Mouse (Mus musculus) midbrain, embryonic 16.5 days (tissue): Measurements from ENCODE around the gene Odf4. TPM values are rescaled to one million over a fixed set of nuclear protein-coding genes. Genes with fewer than 3 reads are reported as not detected.
"Not testable (repeated sequence)": the region's sequence is repeated elsewhere in the genome, so short reads cannot be mapped to it uniquely, and the experiment has no call there.

Experiments used
- ATAC-seq: fragments of 200-750 bp; cut with Nextera tagmentation; 2 replicates; pipeline ENCODE4 v1.8.0; 2017; ENCODE audit warnings: moderate TSS enrichment
- H3K27ac ChIP-seq: fragments of 300-500 bp; sonication (generic); 2 replicates; pipeline ENCODE4 v1.5.1; 2014; ENCODE audit warnings: mild to moderate bottlenecking, low read length, mixed read lengths
- H3K27me3 ChIP-seq: fragments of 300-500 bp; sonication (generic); 2 replicates; pipeline ENCODE4 v1.6.1; 2014; ENCODE audit warnings: low read depth, low read length, mixed read lengths; ENCODE audit not compliant: control insufficient read depth, insufficient read depth
- H3K36me3 ChIP-seq: fragments of 300-500 bp; sonication (generic); 2 replicates; pipeline ENCODE4 v1.6.1; 2014; ENCODE audit warnings: mild to moderate bottlenecking, low read length, moderate library complexity, mixed read lengths; ENCODE audit not compliant: control insufficient read depth, insufficient read depth
- H3K4me1 ChIP-seq: fragments of 300-500 bp; sonication (generic); 2 replicates; pipeline ENCODE4 v1.6.1; 2014; ENCODE audit warnings: mild to moderate bottlenecking, low read length, mixed read lengths; ENCODE audit not compliant: control insufficient read depth, insufficient read depth
- H3K4me2 ChIP-seq: fragments of 300-500 bp; sonication (generic); 2 replicates; pipeline ENCODE4 v1.6.1; 2014; ENCODE audit warnings: mild to moderate bottlenecking, low read length, mixed read lengths
- H3K4me3 ChIP-seq: fragments of 300-500 bp; sonication (generic); 2 replicates; pipeline ENCODE4 v1.5.1; 2014; ENCODE audit warnings: low read depth, mild to moderate bottlenecking, low read length, moderate library complexity, mixed read lengths
- H3K9ac ChIP-seq: fragments of 300-500 bp; sonication (generic); 2 replicates; pipeline ENCODE4 v1.6.1; 2014; ENCODE audit warnings: low read depth, low read length, mixed read lengths
- H3K9me3 ChIP-seq: fragments of 300-500 bp; sonication (generic); replicated peaks from 2 replicates; pipeline ENCODE4 v1.6.1; 2014; ENCODE audit warnings: mild to moderate bottlenecking, low read length, mixed read lengths; ENCODE audit not compliant: control insufficient read depth, poor library complexity, severe bottlenecking
- WGBS: fragments of 180-500 bp; shearing (Covaris S2); extraction: QIAGEN DNeasy Blood & Tissue Kit; methylation state at CpG from one replicate; pipeline ENCODE4 v1.1.7; 2014; 5-methylcytosine and 5-hydroxymethylcytosine counted together
- polyA plus RNA-seq: library from polyadenylated mRNA; unstranded; fragments of >200 nt; fragmentation: Nextera tagmentation; extraction: Ambion mirVana; gene quantifications from 2 replicates; pipeline ENCODE4 v1.2.1, GENCODE M21; 2015

Gene Odf4
- polyA plus RNA-seq, 1 experiment from 2014 or later = 1.3 TPM

DNA sequence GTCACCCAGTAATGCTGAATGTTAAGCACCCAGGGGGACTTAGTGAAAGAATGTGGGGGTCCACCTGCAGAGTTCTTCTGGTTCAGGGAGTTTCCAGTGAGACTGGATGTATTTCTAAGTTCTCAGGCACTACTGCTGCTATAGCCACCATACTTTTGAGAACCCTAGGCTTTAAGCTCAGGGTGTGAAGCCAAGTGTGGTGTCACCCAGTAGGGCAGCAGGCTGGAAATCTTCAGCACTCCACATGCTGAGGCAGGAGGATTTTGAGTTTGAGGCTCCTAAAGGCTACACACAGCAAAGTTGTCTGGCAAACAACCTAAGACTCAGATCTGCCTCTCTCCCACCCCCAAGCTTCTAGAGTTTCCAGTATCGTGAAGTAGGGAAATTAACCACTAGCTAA lies 39.7 kb upstream of the Odf4 start:
- Histone ChIP-seq H3K4me3 (no peak overlapping the region), H3K4me1 (peaks cover 11% of the 10 kb centered on the region), H3K9ac (no peak overlapping the region), H3K9me3 (no peaks in the 10 kb centered on the region), H3K36me3 (no peaks in the 10 kb centered on the region), H3K27ac (no peak overlapping the region), H3K4me2 (no peak overlapping the region; the same call in 1 of the 2 replicates), H3K27me3 (no peaks in the 10 kb centered on the region)
- ATAC-seq = no peak
- 82% methylated on average over 1 of the region's 1 CpGs for WGBS

DNA sequence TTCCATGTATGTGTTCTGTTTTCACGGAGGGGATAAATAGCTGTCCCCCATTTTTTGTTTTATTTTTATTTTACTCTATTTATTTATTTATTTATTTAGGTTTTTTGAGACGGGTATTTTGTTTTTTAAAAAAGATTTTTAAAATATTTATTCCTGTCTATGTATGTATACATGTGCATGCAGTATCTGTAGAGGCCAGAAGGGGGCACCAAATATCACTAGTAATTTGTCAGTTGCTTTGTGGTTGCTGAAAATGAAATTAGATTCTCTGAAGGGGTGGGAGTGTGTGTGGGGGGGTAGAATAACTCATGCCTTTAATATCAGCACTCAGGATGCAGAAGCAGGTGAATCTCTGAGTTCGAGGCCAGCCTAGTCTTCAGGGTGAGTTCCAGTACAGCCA lies 39.0 kb upstream of the Odf4 start:
- Histone ChIP-seq H3K4me1 (peaks cover 11% of the 10 kb centered on the region), H3K4me3 (no peak overlapping the region), H3K9ac (no peak overlapping the region), H3K27me3 (no peaks in the 10 kb centered on the region), H3K27ac (no peak overlapping the region), H3K9me3 (no peaks in the 10 kb centered on the region), H3K4me2 (no peak overlapping the region), H3K36me3 (no peaks in the 10 kb centered on the region)
- ATAC-seq = no peak
- 37% methylated on average over 3 of the region's 3 CpGs for WGBS

DNA sequence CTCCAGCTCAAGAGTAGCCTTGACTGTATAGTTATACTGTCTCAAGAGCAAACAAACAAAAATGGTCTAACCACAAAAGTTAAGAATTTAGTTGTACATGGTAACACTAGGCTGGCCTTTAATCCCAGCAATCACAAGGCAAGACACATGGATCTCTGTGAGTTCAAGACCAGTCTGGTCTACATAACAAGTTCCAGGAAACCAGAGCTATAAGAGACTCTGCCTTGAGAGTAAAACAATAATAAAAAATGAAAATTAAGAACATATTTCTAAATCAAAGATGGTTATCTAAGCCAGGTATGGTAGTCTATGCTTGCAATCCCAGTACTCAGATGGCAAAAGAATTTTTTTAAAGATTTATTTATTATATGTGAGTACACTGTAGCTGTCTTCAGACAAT lies 38.2 kb upstream of the Odf4 start:
- Histone ChIP-seq H3K4me3 (no peak overlapping the region), H3K9ac (no peak overlapping the region), H3K4me1 (peaks cover 11% of the 10 kb centered on the region), H3K4me2 (no peak overlapping the region), H3K36me3 (no peaks in the 10 kb centered on the region), H3K9me3 (no peaks in the 10 kb centered on the region), H3K27me3 (no peaks in the 10 kb centered on the region), H3K27ac (no peak overlapping the region)
- no peak for ATAC-seq

DNA sequence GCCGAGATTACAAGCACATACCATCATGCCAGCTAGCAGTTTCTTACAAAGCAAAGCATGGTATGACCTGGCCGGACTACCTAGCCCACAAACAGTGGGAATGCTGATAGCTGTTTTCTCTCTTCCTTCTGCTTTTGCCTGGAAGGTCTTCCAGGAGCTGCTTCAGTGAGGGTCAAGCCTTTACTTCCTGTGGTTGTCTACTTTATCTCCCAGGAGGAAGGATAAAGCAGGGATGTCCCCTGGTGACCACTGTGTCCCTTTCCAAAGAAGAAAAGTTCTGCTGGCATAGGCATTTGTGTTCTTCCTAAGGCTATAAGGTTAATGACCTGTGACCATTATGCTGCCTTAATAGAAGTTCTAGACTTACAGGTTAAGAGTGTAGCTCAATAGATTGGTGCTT lies 36.5 kb upstream of the Odf4 start:
- Histone ChIP-seq H3K4me1 (peaks cover 7% of the 10 kb centered on the region), H3K36me3 (no peaks in the 10 kb centered on the region), H3K27me3 (no peaks in the 10 kb centered on the region), H3K4me3 (no peak overlapping the region), H3K9me3 (no peaks in the 10 kb centered on the region), H3K27ac (no peak overlapping the region), H3K9ac (no peak overlapping the region), H3K4me2 (no peak overlapping the region)
- no peak for ATAC-seq
- WGBS = 82% methylated on average over 2 of the region's 2 CpGs

DNA sequence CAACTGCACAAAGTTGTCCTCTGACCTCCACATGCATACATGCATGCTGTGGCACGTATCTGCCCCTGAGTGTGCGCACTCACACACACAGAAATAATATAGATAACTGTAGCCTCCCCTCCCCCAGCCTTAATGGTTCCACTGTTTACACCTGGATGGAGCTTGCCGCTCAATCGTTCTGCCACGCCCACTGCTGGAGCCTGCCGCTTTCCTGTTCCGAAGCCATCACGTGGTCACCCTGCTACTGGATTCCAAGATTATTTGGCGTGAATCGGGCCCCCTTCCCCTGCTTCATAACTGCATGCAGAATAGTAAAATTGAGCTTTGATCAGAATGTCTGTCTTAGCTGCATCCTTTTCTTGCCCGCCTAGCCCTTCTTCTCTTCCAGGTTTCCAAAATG lies 35.3 kb upstream of the Odf4 start:
- H3K27ac ChIP-seq, ATAC-seq, H3K36me3 ChIP-seq, H3K27me3 ChIP-seq, H3K4me1 ChIP-seq, H3K4me3 ChIP-seq, H3K4me2 ChIP-seq, H3K9ac ChIP-seq, H3K9me3 ChIP-seq: not testable (repeated sequence)
- 28% methylated on average over 11 of the region's 11 CpGs for WGBS

DNA sequence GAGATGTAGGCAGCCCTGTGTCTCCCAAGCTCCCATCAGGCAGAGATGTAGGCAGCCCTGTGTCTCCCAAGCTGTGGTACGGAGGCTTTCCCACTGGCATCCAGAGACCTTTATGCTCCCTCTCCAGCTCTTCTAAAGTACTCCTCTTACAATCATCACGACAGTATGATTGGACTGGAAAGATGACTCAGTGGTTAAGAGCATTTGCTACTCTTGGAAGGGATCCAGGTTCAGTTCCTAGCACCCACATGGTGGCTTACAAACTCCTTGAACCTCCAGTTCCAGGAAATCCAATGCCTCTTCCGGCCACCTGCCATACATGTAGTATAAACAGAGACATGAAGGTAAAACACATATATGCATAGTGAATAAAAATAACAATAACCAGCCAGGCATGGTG lies 34.7 kb upstream of the Odf4 start:
- Histone ChIP-seq H3K4me1 (no peaks in the 10 kb centered on the region), H3K27me3 (peaks cover 1% of the 10 kb centered on the region; the same call in 1 of the 2 replicates), H3K36me3 (no peaks in the 10 kb centered on the region), H3K27ac (no peak overlapping the region), H3K9me3 (no peaks in the 10 kb centered on the region), H3K4me3 (no peak overlapping the region), H3K4me2 (no peak overlapping the region), H3K9ac (no peak overlapping the region)
- no peak for ATAC-seq
- WGBS = 86% methylated on average over 3 of the region's 3 CpGs

DNA sequence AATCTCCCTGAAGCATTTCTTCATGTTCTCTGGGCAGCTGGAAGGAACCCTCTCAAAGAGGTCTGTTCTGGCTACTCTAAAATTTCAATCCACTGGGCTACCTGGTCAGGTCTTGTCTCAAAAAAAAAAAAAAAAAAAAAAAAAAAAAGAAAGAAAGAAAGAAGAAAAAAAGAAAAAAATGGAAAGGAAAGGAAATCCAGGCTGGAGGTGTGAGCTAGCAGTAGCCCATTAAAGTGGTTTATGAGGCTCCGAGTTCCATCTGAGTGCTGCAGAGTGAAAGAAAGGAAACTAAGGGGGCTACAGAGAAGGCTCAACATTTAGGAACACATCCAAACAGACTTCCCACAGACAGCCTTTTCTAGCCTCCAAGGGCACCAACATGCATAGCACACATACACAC lies 31.1 kb upstream of the Odf4 start:
- no peak overlapping the region for H3K4me2 ChIP-seq
- H3K4me3 ChIP-seq = no peak overlapping the region
- H3K27ac ChIP-seq = no peak overlapping the region
- ATAC-seq = no peak
- no peaks in the 10 kb centered on the region for H3K9me3 ChIP-seq
- peaks cover 23% of the 10 kb centered on the region for H3K27me3 ChIP-seq
- no peak overlapping the region for H3K9ac ChIP-seq
- WGBS = 100% methylated on average over 1 of the region's 1 CpGs
- peaks cover 12% of the 10 kb centered on the region for H3K4me1 ChIP-seq
- H3K36me3 ChIP-seq = no peaks in the 10 kb centered on the region

DNA sequence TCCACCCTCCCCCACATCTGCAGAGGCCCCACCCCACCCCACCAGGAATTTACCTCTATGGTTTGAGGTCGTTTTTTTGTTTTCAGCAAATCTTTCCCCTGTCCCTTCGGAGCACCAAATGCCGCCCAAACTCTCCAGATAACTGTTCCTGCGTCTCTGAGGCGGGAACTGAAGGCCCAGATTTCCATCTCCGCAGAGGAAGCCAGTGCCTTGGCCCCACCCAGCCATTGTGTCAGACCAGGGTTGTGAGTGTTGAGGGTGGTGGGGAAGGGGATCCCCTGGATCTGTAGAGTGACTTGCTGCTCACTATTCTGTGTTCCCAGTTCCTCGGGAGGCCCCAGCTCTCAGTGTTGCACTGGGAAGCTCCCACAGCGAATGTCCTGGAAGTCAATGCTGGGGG lies 30.4 kb upstream of the Odf4 start, which contains the start of gene Arhgef15:
Gene Arhgef15 (minus strand): TSS at position 173 of the 400 bp plus-strand sequence.
- H3K36me3 ChIP-seq = no peaks in the 10 kb centered on the region
- no peak within 1 kb of the TSS for H3K9ac ChIP-seq
- peaks cover 12% of the 10 kb centered on the region for H3K4me1 ChIP-seq
- no peak for ATAC-seq
- H3K27me3 ChIP-seq = peaks cover 23% of the 10 kb centered on the region
- no peak within 1 kb of the TSS for H3K27ac ChIP-seq
- no peak within 1 kb of the TSS for H3K4me2 ChIP-seq
- no peak within 1 kb of the TSS for H3K4me3 ChIP-seq
- WGBS = 31% methylated on average over 8 of the region's 8 CpGs
- H3K9me3 ChIP-seq = no peaks in the 10 kb centered on the region

DNA sequence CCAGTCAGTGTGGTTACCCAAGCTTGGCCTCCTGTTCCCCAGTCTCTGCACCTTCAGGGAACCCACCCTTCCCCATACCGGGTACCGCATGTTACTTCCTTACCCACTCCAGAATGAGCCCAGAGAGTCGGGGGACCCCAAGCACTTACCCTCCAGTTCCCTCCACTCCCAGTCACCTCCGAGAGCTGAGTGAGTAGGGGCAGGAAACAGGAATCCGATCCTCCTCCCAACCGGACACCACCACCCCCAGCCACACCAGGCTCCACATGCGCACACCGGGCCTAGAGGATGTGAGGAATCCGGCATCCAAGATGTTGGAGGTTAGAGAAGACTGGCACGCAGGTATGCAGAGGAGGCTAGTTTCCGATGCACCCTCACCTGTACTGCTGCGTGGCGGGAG lies 29.8 kb upstream of the Odf4 start:
- H3K4me1 ChIP-seq = peaks cover 12% of the 10 kb centered on the region
- no peak overlapping the region for H3K9ac ChIP-seq
- WGBS = 36% methylated on average over 13 of the region's 13 CpGs
- ATAC-seq = no peak
- H3K27me3 ChIP-seq = peaks cover 23% of the 10 kb centered on the region
- H3K4me3 ChIP-seq = no peak overlapping the region
- H3K4me2 ChIP-seq = no peak overlapping the region
- no peaks in the 10 kb centered on the region for H3K36me3 ChIP-seq
- H3K9me3 ChIP-seq = no peaks in the 10 kb centered on the region
- H3K27ac ChIP-seq = no peak overlapping the region

DNA sequence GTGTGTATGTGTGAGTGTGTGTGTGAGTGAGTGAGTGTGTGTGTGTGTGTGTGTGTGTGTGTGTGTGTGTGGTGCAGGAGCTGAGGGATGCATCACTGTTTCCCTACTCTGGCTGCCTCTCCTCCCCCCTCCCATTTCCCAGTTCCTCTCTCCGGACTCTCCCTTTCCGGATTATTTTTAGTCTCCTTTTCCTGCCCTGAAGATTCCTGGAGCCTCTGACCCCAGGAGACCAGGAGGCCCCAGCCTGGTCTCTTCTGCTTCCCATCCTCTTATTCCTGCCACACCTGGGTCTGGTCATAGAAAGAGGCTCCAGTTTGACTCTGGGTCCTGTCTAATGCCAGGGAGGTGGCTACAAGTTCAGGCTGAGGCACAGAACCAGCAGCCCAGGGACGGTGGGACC lies 29.2 kb upstream of the Odf4 start:
- Histone ChIP-seq H3K9ac (no peak overlapping the region), H3K27ac (no peak overlapping the region), H3K4me2 (no peak overlapping the region), H3K36me3 (no peaks in the 10 kb centered on the region), H3K4me3 (no peak overlapping the region), H3K27me3 (peaks cover 23% of the 10 kb centered on the region), H3K9me3 (no peaks in the 10 kb centered on the region), H3K4me1 (peaks cover 12% of the 10 kb centered on the region)
- 38% methylated on average over 3 of the region's 3 CpGs for WGBS
- no peak for ATAC-seq
